Mouse (Mus musculus): ENCODE data around the gene Slc12a8. TPM values are rescaled to one million over a fixed set of nuclear protein-coding genes. Genes with fewer than 3 reads are reported as not detected.

The Slc12a8 gene
- polyA plus RNA-seq, 1 experiment from 2014 or later, result 0.54 TPM

GRCm38 (mm10) chr16:33561308-33562009, 44.3 kb downstream of the Slc12a8 start:
- Histone ChIP-seq H3K9ac (replicated peaks; ENCODE audit: low read depth, low read length) (no peak overlapping the region), H3K4me1 (ENCODE audit: control insufficient read depth, insufficient read depth, low read length) (no peaks in the 10 kb centered on the region), H3K36me3 (ENCODE audit: control insufficient read depth, insufficient read depth, low read length) (no peaks in the 10 kb centered on the region), H3K4me3 (ENCODE audit: low read depth, low read length) (no peak overlapping the region), H3K27ac (ENCODE audit: low read depth, low read length) (no peak overlapping the region), H3K27me3 (ENCODE audit: control insufficient read depth, insufficient read depth, low read length) (no peaks in the 10 kb centered on the region), H3K4me2 (ENCODE audit: low read depth, low read length) (no peak overlapping the region), H3K9me3 (ENCODE audit: control insufficient read depth, low read length) (no peaks in the 10 kb centered on the region)
- 81% methylated on average over 12 of the region's 12 CpGs for WGBS
- ATAC-seq (ENCODE audit: low read depth), result no peak

GRCm38 (mm10) chr16:33562874-33563537, 45.9 kb downstream of the Slc12a8 start:
- WGBS, result 74% methylated on average over 12 of the region's 12 CpGs
- H3K9me3 ChIP-seq (ENCODE audit: control insufficient read depth, low read length), result no peaks in the 10 kb centered on the region
- H3K27ac ChIP-seq (ENCODE audit: low read depth, low read length), result no peak overlapping the region
- no peaks in the 10 kb centered on the region for H3K27me3 ChIP-seq (ENCODE audit: control insufficient read depth, insufficient read depth, low read length)
- no peaks in the 10 kb centered on the region for H3K36me3 ChIP-seq (ENCODE audit: control insufficient read depth, insufficient read depth, low read length)
- no peak overlapping the region for H3K9ac ChIP-seq (replicated peaks; ENCODE audit: low read depth, low read length)
- no peaks in the 10 kb centered on the region for H3K4me1 ChIP-seq (ENCODE audit: control insufficient read depth, insufficient read depth, low read length)
- no peak overlapping the region for H3K4me2 ChIP-seq (ENCODE audit: low read depth, low read length)
- no peak overlapping the region for H3K4me3 ChIP-seq (ENCODE audit: low read depth, low read length)
- no peak for ATAC-seq (ENCODE audit: low read depth)

- no peak for ATAC-seq (ENCODE audit: low read depth)
- H3K27me3 ChIP-seq (ENCODE audit: control insufficient read depth, insufficient read depth, low read length), result no peaks in the 10 kb centered on the region
- 70% methylated on average over 5 of the region's 5 CpGs for WGBS
- no peak overlapping the region for H3K4me3 ChIP-seq (ENCODE audit: low read depth, low read length)
- no peaks in the 10 kb centered on the region for H3K36me3 ChIP-seq (ENCODE audit: control insufficient read depth, insufficient read depth, low read length)
- no peaks in the 10 kb centered on the region for H3K4me1 ChIP-seq (ENCODE audit: control insufficient read depth, insufficient read depth, low read length)
- H3K9ac ChIP-seq (replicated peaks; ENCODE audit: low read depth, low read length), result no peak overlapping the region
- no peaks in the 10 kb centered on the region for H3K9me3 ChIP-seq (ENCODE audit: control insufficient read depth, low read length)
- no peak overlapping the region for H3K27ac ChIP-seq (ENCODE audit: low read depth, low read length)
- no peak overlapping the region for H3K4me2 ChIP-seq (ENCODE audit: low read depth, low read length)
These were observed 46.4 kb downstream of the Slc12a8 start for GRCm38 (mm10) chr16:33563538-33564013.

- no peak for ATAC-seq (ENCODE audit: low read depth)
- Histone ChIP-seq H3K4me3 (ENCODE audit: low read depth, low read length) (no peak overlapping the region), H3K27me3 (ENCODE audit: control insufficient read depth, insufficient read depth, low read length) (no peaks in the 10 kb centered on the region), H3K27ac (ENCODE audit: low read depth, low read length) (no peak overlapping the region), H3K4me1 (ENCODE audit: control insufficient read depth, insufficient read depth, low read length) (no peaks in the 10 kb centered on the region), H3K9me3 (ENCODE audit: control insufficient read depth, low read length) (no peaks in the 10 kb centered on the region), H3K36me3 (ENCODE audit: control insufficient read depth, insufficient read depth, low read length) (no peaks in the 10 kb centered on the region), H3K4me2 (ENCODE audit: low read depth, low read length) (no peak overlapping the region), H3K9ac (replicated peaks; ENCODE audit: low read depth, low read length) (no peak overlapping the region)
- WGBS, result 90% methylated on average over 10 of the region's 10 CpGs
These were observed 49.3 kb downstream of the Slc12a8 start for GRCm38 (mm10) chr16:33566467-33566866.

- no peak for ATAC-seq (ENCODE audit: low read depth)
- no peaks in the 10 kb centered on the region for H3K36me3 ChIP-seq (ENCODE audit: control insufficient read depth, insufficient read depth, low read length)
- H3K4me2 ChIP-seq (ENCODE audit: low read depth, low read length), result no peak overlapping the region
- no peak overlapping the region for H3K9ac ChIP-seq (replicated peaks; ENCODE audit: low read depth, low read length)
- H3K27ac ChIP-seq (ENCODE audit: low read depth, low read length), result no peak overlapping the region
- 63% methylated on average over 4 of the region's 4 CpGs for WGBS
- no peaks in the 10 kb centered on the region for H3K9me3 ChIP-seq (ENCODE audit: control insufficient read depth, low read length)
- no peaks in the 10 kb centered on the region for H3K27me3 ChIP-seq (ENCODE audit: control insufficient read depth, insufficient read depth, low read length)
- no peak overlapping the region for H3K4me3 ChIP-seq (ENCODE audit: low read depth, low read length)
- H3K4me1 ChIP-seq (ENCODE audit: control insufficient read depth, insufficient read depth, low read length), result no peaks in the 10 kb centered on the region
These were observed 50.6 kb downstream of the Slc12a8 start for GRCm38 (mm10) chr16:33567736-33568135.

GRCm38 (mm10) chr16:33568269-33569016, 51.3 kb downstream of the Slc12a8 start:
- Histone ChIP-seq H3K4me2 (ENCODE audit: low read depth, low read length) (no peak overlapping the region), H3K27ac (ENCODE audit: low read depth, low read length) (no peak overlapping the region), H3K36me3 (ENCODE audit: control insufficient read depth, insufficient read depth, low read length) (no peaks in the 10 kb centered on the region), H3K9ac (replicated peaks; ENCODE audit: low read depth, low read length) (no peak overlapping the region), H3K4me1 (ENCODE audit: control insufficient read depth, insufficient read depth, low read length) (no peaks in the 10 kb centered on the region), H3K27me3 (ENCODE audit: control insufficient read depth, insufficient read depth, low read length) (no peaks in the 10 kb centered on the region), H3K4me3 (ENCODE audit: low read depth, low read length) (no peak overlapping the region), H3K9me3 (ENCODE audit: control insufficient read depth, low read length) (no peaks in the 10 kb centered on the region)
- no peak for ATAC-seq (ENCODE audit: low read depth)
- WGBS, result 85% methylated on average over 12 of the region's 12 CpGs

- no peaks in the 10 kb centered on the region for H3K27me3 ChIP-seq (ENCODE audit: control insufficient read depth, insufficient read depth, low read length)
- H3K4me1 ChIP-seq (ENCODE audit: control insufficient read depth, insufficient read depth, low read length), result no peaks in the 10 kb centered on the region
- no peak overlapping the region for H3K4me3 ChIP-seq (ENCODE audit: low read depth, low read length)
- 80% methylated on average over 6 of the region's 6 CpGs for WGBS
- H3K9ac ChIP-seq (replicated peaks; ENCODE audit: low read depth, low read length), result no peak overlapping the region
- ATAC-seq (ENCODE audit: low read depth), result no peak
- no peaks in the 10 kb centered on the region for H3K9me3 ChIP-seq (ENCODE audit: control insufficient read depth, low read length)
- H3K36me3 ChIP-seq (ENCODE audit: control insufficient read depth, insufficient read depth, low read length), result no peaks in the 10 kb centered on the region
- H3K27ac ChIP-seq (ENCODE audit: low read depth, low read length), result no peak overlapping the region
- H3K4me2 ChIP-seq (ENCODE audit: low read depth, low read length), result no peak overlapping the region
These were observed 55.5 kb downstream of the Slc12a8 start for GRCm38 (mm10) chr16:33572646-33573045.

GRCm38 (mm10) chr16:33573703-33574102, 56.6 kb downstream of the Slc12a8 start:
- 81% methylated on average over 7 of the region's 7 CpGs for WGBS
- H3K4me3 ChIP-seq (ENCODE audit: low read depth, low read length), result no peak overlapping the region
- no peak overlapping the region for H3K4me2 ChIP-seq (ENCODE audit: low read depth, low read length)

GRCm38 (mm10) chr16:33575728-33576127, 58.6 kb downstream of the Slc12a8 start:
- WGBS, result 88% methylated on average over 6 of the region's 6 CpGs
- no peaks in the 10 kb centered on the region for H3K27me3 ChIP-seq (ENCODE audit: control insufficient read depth, insufficient read depth, low read length)
- no peaks in the 10 kb centered on the region for H3K9me3 ChIP-seq (ENCODE audit: control insufficient read depth, low read length)
- no peak overlapping the region for H3K9ac ChIP-seq (replicated peaks; ENCODE audit: low read depth, low read length)
- no peak overlapping the region for H3K4me3 ChIP-seq (ENCODE audit: low read depth, low read length)
- ATAC-seq (ENCODE audit: low read depth), result no peak
- no peak overlapping the region for H3K4me2 ChIP-seq (ENCODE audit: low read depth, low read length)
- H3K4me1 ChIP-seq (ENCODE audit: control insufficient read depth, insufficient read depth, low read length), result no peaks in the 10 kb centered on the region
- H3K27ac ChIP-seq (ENCODE audit: low read depth, low read length), result no peak overlapping the region
- no peaks in the 10 kb centered on the region for H3K36me3 ChIP-seq (ENCODE audit: control insufficient read depth, insufficient read depth, low read length)

More at GRCm38 (mm10) chr16:33573703-33574102, 56.6 kb downstream of the Slc12a8 start:
- H3K27ac ChIP-seq (ENCODE audit: low read depth, low read length), result no peak overlapping the region
- no peaks in the 10 kb centered on the region for H3K36me3 ChIP-seq (ENCODE audit: control insufficient read depth, insufficient read depth, low read length)
- no peak overlapping the region for H3K9ac ChIP-seq (replicated peaks; ENCODE audit: low read depth, low read length)
- H3K27me3 ChIP-seq (ENCODE audit: control insufficient read depth, insufficient read depth, low read length), result no peaks in the 10 kb centered on the region
- H3K4me1 ChIP-seq (ENCODE audit: control insufficient read depth, insufficient read depth, low read length), result no peaks in the 10 kb centered on the region
- ATAC-seq (ENCODE audit: low read depth), result no peak
- H3K9me3 ChIP-seq (ENCODE audit: control insufficient read depth, low read length), result no peaks in the 10 kb centered on the region
